Mouse (Mus musculus) thymus, adult 2 months (tissue): Measurements from ENCODE around the gene Zfp831.
A peak's percentile ranks its signal among the peaks of the same experiment; 100 is the strongest.

Experiments
- CTCF ChIP-seq: fragments of 200-500 bp; IDR thresholded peaks from 2 replicates; pipeline ENCODE4 v1.5.1; 2012; ENCODE audit warnings: mild to moderate bottlenecking, control low read depth, low read length, moderate library complexity, borderline replicate concordance; ENCODE audit not compliant: control insufficient read depth, poor library complexity, insufficient read depth; ENCODE audit errors: extremely low read depth
- POLR2A ChIP-seq: fragments of 200-500 bp; IDR thresholded peaks from 2 replicates; pipeline ENCODE4 v1.6.1; 2012; ENCODE audit warnings: mild to moderate bottlenecking, low read length, control low read depth, moderate library complexity; ENCODE audit not compliant: control insufficient read depth, poor library complexity, insufficient read depth; ENCODE audit errors: extremely low read depth

DNA sequence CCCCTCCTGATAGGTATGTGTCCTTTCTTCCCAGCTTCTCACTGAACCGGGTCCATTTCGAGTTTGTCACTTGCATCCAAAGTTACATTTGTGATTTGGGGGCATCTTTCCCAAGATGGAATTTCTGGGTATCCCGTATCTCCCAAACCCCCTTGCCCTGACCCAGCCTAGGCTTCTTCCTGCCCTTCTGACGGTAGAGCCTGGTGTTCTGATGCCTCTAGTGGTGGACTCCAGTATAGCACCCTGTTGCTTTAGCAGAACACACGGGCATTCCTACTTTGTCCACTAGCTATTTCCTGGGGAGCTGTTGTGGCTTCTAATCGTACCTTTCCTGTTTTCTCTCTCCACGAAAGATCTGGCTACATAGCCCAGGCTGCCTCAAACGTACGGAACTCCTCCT lies 32.3 kb downstream of the Zfp831 start:
- peak; percentile 69; the same call in 1 of the 2 replicates for TF ChIP-seq CTCF
- TF ChIP-seq POLR2A = no peak
